Mouse (Mus musculus): ENCODE results near the gene Zfp964. TPM values are rescaled to one million over a fixed set of nuclear protein-coding genes. Genes with fewer than 3 reads are reported as not detected.
"Not testable (repeated sequence)": the region's sequence is repeated elsewhere in the genome, so short reads cannot be mapped to it uniquely, and the experiment has no call there.

Gene Zfp964
- 1 to 10 TPM; 1.3 to 1.9 TPM for total RNA-seq (2021)
- long read RNA-seq, experiment 1, full-length matches to known transcripts: 1 of 1 reads
- long read RNA-seq, experiment 1, partial matches to known transcripts: 0 of 1 reads
- long read RNA-seq, experiment 1, other reads (novel, unspliced or antisense): 0 of 1 reads
- long read RNA-seq, experiment 2, full-length matches to known transcripts: 3 of 3 reads
- long read RNA-seq, experiment 2, partial matches to known transcripts: 0 of 3 reads
- long read RNA-seq, experiment 2, other reads (novel, unspliced or antisense): 0 of 3 reads

- intact Hi-C loops (cut with DNase I): no loop called here
These were observed at the start of gene Zfp964 for GRCm38 (mm10) chr8:69654358-69654981. Gene Zfp964 (plus strand): TSS chr8:69654479.

DNA sequence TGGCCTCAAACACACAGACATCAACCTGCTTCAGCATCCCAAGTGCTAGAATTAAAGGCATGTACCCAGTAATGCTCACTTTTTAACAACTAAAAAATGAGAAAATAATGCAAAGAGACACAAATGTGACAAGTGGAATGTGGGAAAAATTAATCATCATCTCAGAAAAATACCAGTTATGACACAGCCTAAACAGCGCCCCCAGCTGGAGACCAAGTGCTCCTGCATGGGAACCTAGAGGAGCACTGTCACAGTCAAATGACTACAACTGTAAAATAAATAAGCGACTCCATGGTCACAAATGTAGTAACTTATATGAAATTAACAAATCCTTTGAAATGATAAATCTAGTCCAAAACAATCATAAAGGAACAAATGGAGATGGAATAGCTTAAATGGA, 39.6 kb upstream of the Zfp964 start:
- DNase-seq: no peak
- intact Hi-C loops (cut with DNase I): no loop called here

More at GRCm38 (mm10) chr8:69654358-69654981, at the start of gene Zfp964:
- DNase-seq: peak; percentile 91 to 93

DNA sequence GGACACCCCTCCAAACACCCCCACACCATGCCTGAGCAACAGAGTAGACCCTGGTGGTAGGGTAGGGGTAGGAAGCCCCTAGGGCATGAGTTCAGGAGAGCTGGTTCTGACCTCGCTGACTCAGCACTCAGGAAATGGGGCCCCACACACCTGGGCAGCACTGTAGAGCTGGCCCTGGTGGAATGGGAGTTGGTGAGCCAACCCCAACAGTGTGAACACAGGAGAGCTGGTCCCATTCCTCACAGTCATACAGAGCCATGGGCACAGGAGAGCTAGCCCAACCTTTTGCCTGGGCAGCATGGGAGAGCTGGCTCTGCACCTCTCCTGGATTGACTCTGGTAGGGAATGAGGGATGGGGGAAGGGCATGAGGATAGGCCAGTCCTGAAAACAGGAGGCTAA, 36.2 kb upstream of the Zfp964 start:
- DNase-seq: no peak
- intact Hi-C loops (cut with DNase I): no loop called here

DNA sequence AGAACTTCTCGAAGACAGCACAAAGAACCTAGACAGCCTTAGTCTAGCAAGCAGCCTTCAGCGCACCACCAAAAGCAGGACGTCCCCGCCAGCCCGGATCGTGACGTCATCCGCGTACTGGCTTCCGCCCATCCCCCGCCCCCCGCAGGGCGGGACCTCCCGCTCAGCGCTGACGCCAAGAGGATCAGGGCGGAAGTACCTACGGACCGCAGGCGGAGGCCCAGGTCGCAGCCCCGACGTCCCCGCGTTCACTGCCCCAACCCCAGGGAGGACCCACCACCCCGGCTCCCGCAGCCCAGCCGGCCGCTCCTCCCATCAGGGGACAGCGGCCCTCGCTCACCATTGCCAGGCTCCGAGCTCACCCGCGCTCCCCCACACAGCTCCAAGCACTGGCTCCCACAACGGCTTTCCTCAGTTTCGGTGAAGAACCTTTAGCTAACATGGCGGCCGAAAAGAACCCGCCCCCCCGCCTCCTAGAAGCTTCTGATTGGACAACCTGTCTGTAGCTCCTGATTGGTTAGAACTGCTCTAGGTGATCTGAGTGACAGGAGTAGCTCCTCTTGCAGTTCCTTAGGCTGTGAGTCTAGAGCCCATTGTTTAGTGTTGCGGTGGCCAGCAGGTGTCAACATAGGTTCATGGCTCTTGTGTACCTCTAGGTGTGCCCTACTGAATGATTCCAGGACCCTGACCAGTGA, 29.0 kb upstream of the Zfp964 start, which contains the start of gene Zfp868:
TSS of gene Zfp868 (minus strand) at position 454 of the 695 bp plus-strand sequence.
- DNase-seq: peak; percentile 99 to 100
- intact Hi-C loops (cut with DNase I): loop anchor here (10.0 kb wide), 1 partner anchor 270 kb away; no protein-coding TSS in a partner anchor

- DNase-seq: no peak
- intact Hi-C loops (cut with DNase I): no loop called here
These were observed 396 bp upstream of the Zfp964 start for GRCm38 (mm10) chr8:69653808-69654357.

GRCm38 (mm10) chr8:69661294-69661693, 7.0 kb downstream of the Zfp964 start:
- DNase-seq: no peak
- intact Hi-C loops (cut with DNase I): no loop called here

DNA sequence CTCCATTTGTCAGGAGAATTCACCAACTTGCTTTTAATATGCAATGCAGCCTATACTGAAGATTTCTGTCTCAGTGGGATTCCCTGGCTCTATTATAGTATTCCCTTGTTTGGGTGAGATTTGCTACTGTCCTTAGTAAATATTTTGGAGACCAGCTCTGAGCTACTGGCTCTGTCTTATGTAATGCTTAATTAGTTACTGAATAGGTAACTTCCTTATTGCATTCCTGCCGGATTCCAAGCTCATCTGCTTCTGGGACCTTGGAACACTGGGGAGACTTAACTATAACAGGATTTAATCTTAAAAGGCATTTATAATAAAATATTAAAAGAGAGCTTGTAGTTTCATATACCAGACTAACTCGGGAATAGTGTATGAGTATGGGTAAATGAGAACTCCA, 10.8 kb downstream of the Zfp964 start:
- DNase-seq; intact Hi-C loops (cut with DNase I): not testable (repeated sequence)

GRCm38 (mm10) chr8:69701810-69702209, 47.5 kb downstream of the Zfp964 start:
- intact Hi-C loops (cut with DNase I): no loop called here
- no peak for DNase-seq

DNA sequence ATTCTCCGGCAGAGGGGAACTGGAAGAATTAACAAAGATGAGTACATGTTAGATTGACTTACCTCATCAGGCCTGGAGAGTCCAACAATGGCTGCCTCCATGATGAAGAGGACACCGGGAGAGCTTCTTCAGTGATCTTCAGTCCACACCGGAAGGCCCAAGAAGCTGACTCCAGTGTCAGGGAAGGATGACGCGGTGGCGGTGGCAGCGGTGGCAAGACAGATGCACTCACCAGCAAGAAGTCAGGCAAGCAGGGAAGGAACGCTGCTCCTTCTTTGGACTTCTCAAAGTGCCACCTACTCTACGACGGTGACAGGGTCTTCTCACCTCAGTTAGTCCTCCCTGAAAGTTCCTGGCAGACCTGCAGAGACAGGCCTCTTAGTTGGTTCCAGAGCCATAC, 56.3 kb downstream of the Zfp964 start, which contains the start of gene Zfp869:
TSS of gene Zfp869 (minus strand) at position 101 of the 400 bp plus-strand sequence.
- DNase-seq; intact Hi-C loops (cut with DNase I): not testable (repeated sequence)

DNA sequence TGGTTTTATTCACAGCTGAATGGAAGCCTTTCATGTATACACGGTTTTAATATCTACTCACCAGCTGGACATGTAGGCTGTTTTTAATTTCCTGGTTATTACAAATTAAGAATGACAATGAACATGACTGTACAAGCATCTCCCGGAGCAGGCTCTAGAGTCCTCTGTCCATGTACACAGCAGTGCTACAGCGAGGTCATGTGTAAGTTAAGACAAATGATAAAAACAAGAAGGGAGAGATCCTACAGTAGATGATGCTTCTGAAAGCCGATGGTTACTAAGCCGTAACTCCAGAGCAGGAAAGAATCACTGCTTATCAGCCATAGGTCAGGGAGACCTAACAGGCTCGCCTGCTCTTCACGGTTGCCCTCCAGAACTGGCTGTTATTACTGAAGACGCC, 59.2 kb downstream of the Zfp964 start:
- DNase-seq: no peak
- intact Hi-C loops (cut with DNase I): no loop called here

- intact Hi-C loops (cut with DNase I): loop anchor here (2.0 to 5.0 kb wide), 2 partner anchors 77 to 89 kb away; partner anchors contain the start of genes Atp13a1 and Zfp866
These were observed 61.1 kb downstream of the Zfp964 start for GRCm38 (mm10) chr8:69715366-69715765.

More at GRCm38 (mm10) chr8:69715366-69715765, 61.1 kb downstream of the Zfp964 start:
- no peak for DNase-seq

Other genes with a start within 250 kb of the Zfp964 start
- under 1 TPM in 1 of 2 experiments, not detected in 1; 0.14 TPM for gene Gm9495, start 200.9 kb upstream of the Zfp964 start, total RNA-seq (2021)
- gene Gm7697, start 131.5 kb upstream of the Zfp964 start, total RNA-seq (2021): not detected
- gene Zfp868, start 28.9 kb upstream of the Zfp964 start, total RNA-seq (2021): 1 to 10 TPM; 8.2 to 8.6 TPM
- 10 to 100 TPM; 12.7 to 13.5 TPM for gene Zfp869, start 56.2 kb downstream of the Zfp964 start, total RNA-seq (2021)
- 1 to 10 TPM; 3.3 to 3.9 TPM for gene Zfp963, start 95.5 kb downstream of the Zfp964 start, total RNA-seq (2021)
- 1 to 10 TPM; 1.9 to 2.2 TPM for gene Gm20422, start 120.4 kb downstream of the Zfp964 start, total RNA-seq (2021)
- gene Atp13a1, start 136.7 kb downstream of the Zfp964 start, total RNA-seq (2021): 10 to 100 TPM; 17.8 to 19.3 TPM
- gene Zfp866, start 136.7 kb downstream of the Zfp964 start, total RNA-seq (2021): 10 to 100 TPM; 19.5 to 19.8 TPM
- gene Gmip, start 154.2 kb downstream of the Zfp964 start, total RNA-seq (2021): 1 to 10 TPM; 4.5 to 4.6 TPM
- under 1 TPM; 0.45 to 0.59 TPM for gene Lpar2, start 167.9 kb downstream of the Zfp964 start, total RNA-seq (2021)
- gene Pbx4, start 178.0 kb downstream of the Zfp964 start, total RNA-seq (2021): under 1 TPM in 1 of 2 experiments, not detected in 1; 0.41 TPM
- gene Cilp2, start 233.2 kb downstream of the Zfp964 start, total RNA-seq (2021): 1 to 10 TPM; 1.7 TPM
- gene Tssk6, start 247.7 kb downstream of the Zfp964 start, total RNA-seq (2021): not detected
- gene Ndufa13, start 248.1 kb downstream of the Zfp964 start, total RNA-seq (2021): 100 to 1,000 TPM; 404 to 405 TPM
- gene Yjefn3, start 248.2 kb downstream of the Zfp964 start, total RNA-seq (2021): 10 to 100 TPM; 10.4 to 10.7 TPM

Measured in heart, postnatal 14 days (tissue).